Mouse (Mus musculus) small intestine, adult 2 months (tissue): ENCODE data around the gene Rpl3l.
A peak's percentile ranks its signal among the peaks of the same experiment; 100 is the strongest.

Source experiments
- CTCF ChIP-seq: fragments of 200-500 bp; IDR thresholded peaks from 2 replicates; pipeline ENCODE4 v1.5.1; 2012; ENCODE audit warnings: low read depth, mild to moderate bottlenecking, control low read depth, inconsistent platforms, low read length, moderate library complexity, mixed read lengths; ENCODE audit not compliant: insufficient replicate concordance, insufficient read length; ENCODE audit errors: extremely low read depth
- POLR2A ChIP-seq: fragments of 200-500 bp; IDR thresholded peaks from 2 replicates; pipeline ENCODE4 v1.6.1; 2012; ENCODE audit warnings: low read depth, mild to moderate bottlenecking, control low read depth, inconsistent platforms, low read length, moderate library complexity

- TF ChIP-seq POLR2A (peak; percentile 76), CTCF (no peak)
Measured at GRCm38 (mm10) chr17:24699473-24699872, 28.1 kb upstream of the Rpl3l start.
